Mouse (Mus musculus) c-Kit-negative CD71-positive TER-119-positive erythroid progenitor cells, embryonic 14.5 days (primary cell): ENCODE results near the gene Npnt.

Experiments used
- DNase-seq: peaks from one replicate; pipeline ENCODE4 v3.0.0-alpha.2; 2013; ENCODE audit warnings: low read depth, low spot score

The Npnt gene

DNA sequence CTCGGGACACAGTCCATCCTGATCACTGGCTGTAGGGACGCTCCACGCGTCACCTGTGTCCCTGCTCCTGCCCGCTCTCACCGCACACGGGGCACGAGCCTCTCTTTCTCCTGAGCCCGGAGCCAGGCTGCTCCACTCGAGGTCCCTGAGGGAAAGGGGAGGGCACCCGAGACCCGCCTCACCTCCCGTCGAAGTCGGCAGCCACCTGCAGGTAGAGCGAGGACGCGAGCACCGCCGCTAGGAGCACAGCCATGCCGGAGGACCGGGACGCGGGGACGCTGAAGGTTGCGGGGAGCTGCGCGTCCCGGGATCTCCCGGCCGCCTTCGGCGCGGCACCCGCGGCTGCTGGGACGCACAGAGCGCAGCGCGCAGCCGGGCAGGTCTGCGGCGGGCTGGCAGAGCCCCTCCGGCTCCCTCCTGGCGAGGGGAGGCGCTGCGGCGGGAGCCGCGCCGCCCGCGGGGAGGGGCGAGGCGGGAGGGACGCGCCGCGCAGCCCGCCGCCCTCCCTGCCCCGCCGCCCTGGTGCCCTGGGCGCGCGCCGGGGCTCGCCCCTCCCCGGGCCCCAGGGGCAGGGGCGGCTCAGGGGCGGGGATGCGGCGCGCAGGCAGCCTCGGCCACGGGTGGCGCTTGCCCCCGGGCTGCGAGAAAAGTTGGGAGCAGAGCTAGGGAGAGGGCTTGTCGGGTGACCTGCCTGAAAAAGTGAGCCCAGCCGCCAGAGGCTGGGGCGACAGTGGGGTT, at the start of gene Npnt:
Gene Npnt (minus strand): TSS at position 501 of the 738 bp plus-strand sequence.
- DNase-seq: no peak

DNA sequence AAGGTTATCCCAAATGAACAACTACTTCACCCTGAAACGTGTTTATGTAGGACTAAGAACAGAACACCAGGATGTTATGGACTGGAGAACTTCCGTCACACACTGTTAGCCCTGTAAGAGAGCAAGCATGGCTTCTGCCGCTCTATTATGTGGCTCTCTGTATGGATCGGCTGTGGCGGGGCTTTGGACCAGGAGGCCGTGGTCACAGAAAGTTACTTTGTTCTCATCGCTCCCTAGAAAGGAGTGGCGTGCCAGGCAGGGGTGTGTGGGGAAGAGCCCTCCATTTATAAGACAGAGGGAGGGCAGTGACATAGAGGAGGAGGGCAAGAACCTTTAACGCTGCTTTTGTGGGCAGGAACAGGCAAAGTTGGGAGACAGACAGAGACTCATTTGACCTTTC, 46.2 kb upstream of the Npnt start:
- no peak for DNase-seq

GRCm38 (mm10) chr3:132995904-132996267, 45.8 kb upstream of the Npnt start:
- DNase-seq: no peak

GRCm38 (mm10) chr3:132995172-132995903, 45.2 kb upstream of the Npnt start:
- DNase-seq: no peak

GRCm38 (mm10) chr3:132986188-132986587, 36.1 kb upstream of the Npnt start:
- DNase-seq: no peak

GRCm38 (mm10) chr3:132983845-132984485, 33.9 kb upstream of the Npnt start:
- DNase-seq: no peak

DNA sequence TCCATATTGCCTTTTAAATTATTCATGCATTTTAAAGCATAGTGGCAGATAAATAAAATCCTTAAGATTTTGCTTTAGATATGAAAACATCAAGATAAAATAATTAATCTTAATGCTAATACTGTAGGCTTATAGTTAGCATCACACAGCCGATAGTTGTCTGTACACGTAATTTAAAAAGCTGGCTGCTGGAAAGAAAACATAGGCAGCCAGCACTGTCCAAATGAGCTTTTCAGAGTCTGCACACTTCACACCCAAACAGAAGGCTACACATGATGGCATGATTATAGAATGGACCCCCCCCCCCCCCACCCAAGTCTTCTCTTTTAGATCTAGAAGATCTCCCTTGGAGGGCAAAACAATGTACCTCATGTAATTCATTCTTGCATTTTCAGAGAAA, 31.9 kb upstream of the Npnt start:
- DNase-seq: no peak

DNA sequence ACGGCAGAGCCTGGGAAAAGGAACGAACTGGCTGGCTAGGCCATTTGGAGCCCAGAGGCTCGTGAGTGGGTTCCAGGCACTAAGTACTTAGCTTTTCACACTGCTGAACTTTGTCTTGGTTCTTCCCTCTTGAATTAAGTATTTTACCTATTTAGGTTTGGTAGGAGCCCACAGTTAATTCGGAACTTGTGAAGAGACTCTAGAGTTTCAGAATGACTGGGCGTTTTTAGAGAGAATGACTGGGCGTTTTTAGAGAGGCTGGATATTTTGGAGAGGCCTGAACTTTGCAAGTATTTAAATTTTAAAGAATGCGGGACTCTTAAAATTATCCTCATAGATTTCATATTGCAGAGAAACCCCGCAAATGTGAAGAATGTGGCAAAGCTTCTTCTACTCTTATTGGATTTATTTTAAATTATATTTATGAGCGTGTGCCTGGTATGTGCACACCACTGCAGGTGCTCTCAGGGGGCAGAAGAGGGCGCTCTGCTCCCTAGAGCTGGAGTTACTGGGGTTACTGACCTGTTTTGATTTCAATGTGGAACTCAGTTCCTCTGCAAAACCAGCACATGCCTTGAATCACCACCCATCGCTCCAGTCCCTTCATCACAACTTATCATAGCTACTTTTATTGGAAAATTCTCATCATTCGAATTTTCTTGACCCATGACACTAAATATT, 29.8 kb upstream of the Npnt start:
- DNase-seq: peak; percentile 1

- DNase-seq: no peak
Measured at GRCm38 (mm10) chr3:132966255-132966654, 16.2 kb upstream of the Npnt start.

DNA sequence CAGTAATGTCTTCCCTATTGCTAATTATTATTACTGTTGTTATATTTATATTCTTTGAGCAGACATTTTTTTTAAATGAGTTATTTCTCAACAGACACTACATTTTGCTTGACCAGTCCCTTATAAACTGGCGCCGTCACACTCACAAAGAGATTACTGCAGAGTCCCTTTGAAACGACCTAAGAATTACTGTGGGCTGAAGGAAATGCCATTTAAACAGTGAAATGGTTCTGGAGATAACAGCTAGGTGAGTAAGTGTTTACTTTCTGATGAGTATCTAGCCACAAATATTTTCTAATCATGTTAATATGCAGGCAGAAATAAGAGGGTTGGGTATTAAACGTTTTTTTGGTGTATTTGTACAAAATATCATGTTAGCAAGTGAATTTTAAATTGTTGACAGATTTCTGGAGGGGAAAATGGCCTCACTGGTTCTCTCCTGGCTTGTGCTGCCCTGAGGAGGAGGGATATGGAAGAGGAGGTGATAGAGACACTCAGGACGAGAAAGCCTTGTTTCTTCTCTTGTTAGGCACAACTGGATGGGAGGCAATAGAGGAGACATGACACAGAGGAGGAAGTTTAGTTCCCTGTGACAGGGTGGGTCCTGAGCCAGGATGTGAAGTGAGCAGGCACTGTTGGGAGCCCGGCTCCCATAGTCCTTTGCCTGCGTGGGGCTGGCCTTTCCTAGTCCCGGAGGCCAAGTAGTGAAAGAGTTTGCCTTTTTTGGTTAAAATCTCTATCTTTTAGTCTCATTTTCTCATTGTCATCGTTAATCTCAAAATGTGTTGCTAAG, 14.8 kb upstream of the Npnt start:
- DNase-seq: no peak

DNA sequence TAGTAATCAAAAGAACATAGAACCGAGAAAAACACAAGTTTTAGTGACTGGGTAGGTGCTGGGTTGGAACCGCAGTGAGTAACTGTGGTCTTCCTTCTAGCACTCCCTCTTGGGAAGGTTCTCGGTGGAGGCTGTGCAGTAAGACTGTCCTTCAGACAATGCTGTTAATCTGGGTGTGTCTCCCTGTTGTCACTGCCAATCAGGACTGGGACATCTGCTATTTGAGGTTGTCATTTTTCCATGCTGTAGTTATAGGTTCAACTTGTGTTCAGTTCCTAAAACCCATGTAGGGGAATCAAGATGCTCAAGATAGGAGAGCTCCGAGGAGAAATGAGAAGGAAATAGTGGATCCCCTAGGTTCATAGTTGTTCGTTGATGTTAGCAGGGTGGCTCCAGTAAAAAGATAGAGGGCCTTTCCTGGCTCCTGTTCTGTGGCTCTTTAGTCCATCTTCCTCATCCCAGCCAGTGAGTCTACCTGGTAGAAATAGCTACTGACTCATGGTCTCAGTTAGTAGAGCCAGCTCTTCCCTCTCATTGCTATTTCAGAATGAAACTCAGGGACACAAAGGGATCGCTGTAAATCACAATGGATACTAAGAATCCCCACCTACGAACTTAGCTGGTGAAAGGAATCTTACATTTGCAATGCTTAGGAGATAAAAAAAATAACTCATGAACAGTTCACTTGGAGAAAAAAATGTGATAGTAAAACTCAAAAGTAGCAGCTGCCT, 12.7 kb upstream of the Npnt start:
- DNase-seq: no peak

GRCm38 (mm10) chr3:132950529-132950880, 414 bp upstream of the Npnt start:
- DNase-seq: no peak

DNA sequence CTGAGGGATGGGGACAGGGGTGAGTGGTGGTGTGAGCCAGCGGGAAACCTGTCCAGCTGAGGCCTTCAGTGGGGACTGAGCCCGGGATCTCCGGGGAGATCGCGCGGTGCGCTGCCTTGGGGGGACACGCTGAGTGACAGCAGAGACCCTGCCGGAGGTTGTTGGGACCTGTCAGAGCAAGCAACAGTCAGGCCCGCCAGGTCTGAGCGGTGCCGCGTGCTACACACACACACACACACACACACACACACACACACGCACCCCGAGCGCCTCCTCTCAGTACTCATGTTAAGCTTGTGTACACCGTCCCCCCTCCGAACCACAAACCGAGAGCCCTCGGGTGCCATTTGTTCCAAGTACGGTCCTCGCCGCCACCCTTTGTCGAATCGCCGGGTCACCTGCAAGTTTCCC, 706 bp downstream of the Npnt start:
- no peak for DNase-seq

DNA sequence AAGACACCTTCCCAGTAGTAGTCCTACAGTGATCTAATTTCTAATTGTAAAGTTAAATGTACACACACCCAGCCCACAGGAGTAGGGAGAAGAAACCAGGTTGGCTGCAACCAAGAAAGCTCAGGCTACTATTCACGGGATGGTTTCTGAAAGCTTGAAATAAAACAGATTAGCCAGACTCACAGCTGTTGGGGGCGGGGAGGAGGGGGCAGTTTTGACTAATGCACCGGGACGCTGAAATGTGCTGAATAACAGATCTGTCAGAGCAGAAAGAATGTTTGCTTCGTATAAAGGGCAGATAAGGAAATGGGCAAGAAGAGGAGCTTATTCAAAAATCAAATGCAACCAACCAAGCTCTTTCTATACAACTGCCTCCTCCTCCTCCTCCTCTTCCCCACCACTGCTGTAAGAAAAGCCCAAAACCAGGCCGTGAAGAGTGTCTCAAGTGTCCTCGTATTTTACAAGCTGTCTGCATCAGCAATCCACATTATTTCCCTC, 1.7 kb downstream of the Npnt start:
- no peak for DNase-seq

DNA sequence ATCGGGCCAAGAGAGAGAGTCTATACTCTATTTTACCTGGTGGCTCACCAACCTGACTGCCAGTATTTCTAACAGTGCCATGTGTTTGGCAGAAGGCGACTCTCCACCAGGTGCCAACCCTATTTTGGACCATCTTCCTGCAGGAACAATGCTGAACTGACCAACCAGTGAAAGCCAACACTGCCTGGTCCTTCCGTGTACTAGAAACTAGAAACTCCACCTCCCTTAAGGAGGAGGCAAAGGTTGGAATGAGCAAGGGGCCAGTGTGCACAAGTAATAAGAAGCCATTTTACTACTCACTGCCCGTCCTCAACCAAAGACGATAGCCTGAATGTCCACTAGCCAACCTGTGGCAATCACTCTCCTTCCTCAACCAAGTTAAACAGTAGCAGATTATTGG, 4.0 kb downstream of the Npnt start:
- DNase-seq: no peak

- DNase-seq: no peak
Measured at GRCm38 (mm10) chr3:132945669-132946068, 4.4 kb downstream of the Npnt start.

- DNase-seq: no peak
Measured at GRCm38 (mm10) chr3:132944609-132945008, 5.5 kb downstream of the Npnt start.

DNA sequence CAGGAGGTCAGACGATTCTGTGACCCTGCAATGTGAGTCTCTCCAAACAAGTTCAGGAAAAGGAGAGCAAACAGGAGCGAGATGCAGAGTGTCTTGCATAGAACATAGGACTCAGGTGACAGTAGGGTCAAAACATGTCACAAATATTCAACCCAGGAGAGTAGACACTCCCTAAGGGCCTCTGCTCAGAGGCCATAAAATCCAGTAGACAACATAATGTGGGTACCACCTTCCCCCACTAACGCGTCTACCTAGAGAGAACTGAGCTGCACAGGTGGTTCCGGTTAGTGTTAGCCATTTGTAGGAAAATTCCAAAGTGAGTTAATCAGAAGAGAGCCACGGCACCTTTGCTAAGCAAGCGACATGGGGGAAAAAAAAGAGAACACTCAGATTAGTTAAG, 5.9 kb downstream of the Npnt start:
- DNase-seq: no peak

DNA sequence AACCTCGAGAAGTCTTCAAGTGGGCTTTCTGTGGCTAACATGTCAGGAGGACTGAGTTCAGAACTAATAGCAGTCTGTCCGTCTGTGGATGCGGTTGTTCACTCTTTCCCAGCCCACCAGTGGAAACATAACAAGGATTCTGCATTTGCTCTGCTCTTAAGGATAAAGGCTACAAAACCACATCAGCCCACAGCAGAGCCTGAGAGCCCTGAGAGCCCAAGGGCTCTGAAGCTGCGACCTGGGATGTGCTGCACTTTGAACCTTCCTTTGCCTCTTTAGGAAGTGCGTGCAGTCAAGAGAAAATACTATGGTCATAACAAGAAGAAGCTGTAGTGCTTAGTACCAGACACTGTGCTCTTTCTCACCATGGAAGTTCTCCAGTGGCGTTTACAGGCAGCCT, 7.3 kb downstream of the Npnt start:
- DNase-seq: no peak

GRCm38 (mm10) chr3:132940181-132940990, 9.7 kb downstream of the Npnt start:
- no peak for DNase-seq
